Mouse (Mus musculus): ENCODE results near the gene Ppfibp1.

- TF ChIP-seq CTCF (conservative IDR thresholded peaks at IDR 0.05 in 1 of 2, IDR thresholded peaks at IDR 0.05 in 1 of 2; ENCODE audit: low read depth in 2 of 2, low read length in 2 of 2) (peak; percentile 34 to 71; a peak in 2 of 4 replicates), EP300 (IDR thresholded peaks at IDR 0.05; ENCODE audit: low read length) (no peak), SMC3 (IDR thresholded peaks at IDR 0.05; ENCODE audit: low read depth, low read length) (peak; percentile 77)
These were observed 90.4 kb downstream of the Ppfibp1 start for GRCm38 (mm10) chr6:146978691-146979114.
